Mouse (Mus musculus): Measurements from ENCODE around the gene Ros1. TPM values are rescaled to one million over a fixed set of nuclear protein-coding genes. Genes with fewer than 3 reads are reported as not detected.

Gene Ros1
- total RNA-seq (2023), result not detected

DNA sequence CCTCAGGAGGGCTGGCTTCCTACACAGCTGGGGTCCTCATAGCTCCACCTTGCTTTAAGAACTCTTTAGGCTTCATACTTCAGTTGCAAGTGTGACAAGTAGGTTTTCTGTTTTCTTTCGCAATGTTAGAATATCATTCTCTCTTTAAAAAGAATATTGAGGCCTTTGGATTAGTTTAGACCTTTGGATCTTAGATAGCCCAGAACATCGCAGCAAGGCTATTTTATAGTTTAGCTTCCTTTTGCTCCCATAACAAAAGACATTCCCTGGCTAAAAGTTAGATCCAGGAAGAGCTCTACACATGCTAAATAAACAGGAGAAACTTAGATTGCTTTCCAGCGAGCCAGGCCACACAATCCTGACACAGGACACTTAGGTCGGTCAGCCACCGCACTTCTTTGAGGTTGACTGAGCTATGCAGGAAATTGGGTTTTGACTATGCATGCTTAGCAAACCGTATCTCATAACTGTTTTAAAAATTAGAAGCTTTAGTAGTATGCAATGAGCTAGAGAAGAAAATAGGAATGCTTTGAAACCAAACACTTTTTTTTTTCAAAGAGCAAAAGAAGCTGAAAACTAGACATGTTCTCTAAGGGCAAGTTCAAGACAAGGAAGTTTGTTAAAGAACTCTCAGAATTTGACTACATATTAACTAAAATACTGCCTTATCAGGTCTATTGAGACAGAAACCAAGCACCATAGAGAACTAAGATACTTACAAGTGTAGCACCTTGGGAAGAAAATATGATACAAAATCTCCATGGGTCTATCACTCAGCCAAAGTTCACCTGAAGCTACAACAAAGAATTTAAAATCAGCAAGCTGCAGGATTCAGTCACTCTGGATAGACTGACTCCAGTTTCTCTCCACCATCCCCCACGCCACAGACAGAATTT lies at the start of gene Ros1:
Gene Ros1 (minus strand): TSS at position 288 of the 896 bp plus-strand sequence.

DNA sequence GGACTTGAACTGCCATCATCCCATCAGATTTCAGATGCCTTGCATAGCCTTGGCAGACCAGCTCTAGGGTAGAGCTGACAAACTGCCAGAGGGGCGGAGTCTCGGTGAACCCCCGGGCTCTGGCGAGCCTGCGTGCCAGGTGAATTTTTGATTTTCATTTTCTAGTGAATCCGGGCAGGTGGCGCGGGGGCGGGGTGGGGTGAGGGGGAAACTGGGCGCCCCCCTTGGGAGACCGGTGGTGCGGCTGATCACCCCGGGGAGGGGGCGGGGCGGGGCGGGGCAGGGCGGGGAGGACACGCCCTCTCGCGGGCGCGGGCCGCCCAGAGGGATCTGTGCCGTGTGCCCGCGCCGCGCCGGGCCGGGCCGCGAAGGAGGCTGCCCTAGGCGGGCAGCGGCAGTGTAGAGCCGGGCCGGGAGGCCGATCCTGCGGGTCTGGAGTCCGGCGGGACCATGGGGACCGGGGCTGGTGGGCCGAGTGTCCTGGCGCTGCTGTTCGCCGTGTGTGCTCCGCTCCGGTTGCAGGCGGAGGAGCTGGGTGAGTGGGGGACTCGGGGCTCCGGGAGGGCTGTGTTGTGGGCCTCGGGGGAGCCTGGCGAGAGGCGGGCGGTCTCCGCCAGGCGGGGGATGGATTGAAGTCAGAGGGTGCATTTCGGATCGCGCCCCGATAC lies 38.4 kb upstream of the Ros1 start, which contains the start of gene Dcbld1:
Gene Dcbld1 (plus strand): TSS at position 319 of the 668 bp plus-strand sequence.

DNA sequence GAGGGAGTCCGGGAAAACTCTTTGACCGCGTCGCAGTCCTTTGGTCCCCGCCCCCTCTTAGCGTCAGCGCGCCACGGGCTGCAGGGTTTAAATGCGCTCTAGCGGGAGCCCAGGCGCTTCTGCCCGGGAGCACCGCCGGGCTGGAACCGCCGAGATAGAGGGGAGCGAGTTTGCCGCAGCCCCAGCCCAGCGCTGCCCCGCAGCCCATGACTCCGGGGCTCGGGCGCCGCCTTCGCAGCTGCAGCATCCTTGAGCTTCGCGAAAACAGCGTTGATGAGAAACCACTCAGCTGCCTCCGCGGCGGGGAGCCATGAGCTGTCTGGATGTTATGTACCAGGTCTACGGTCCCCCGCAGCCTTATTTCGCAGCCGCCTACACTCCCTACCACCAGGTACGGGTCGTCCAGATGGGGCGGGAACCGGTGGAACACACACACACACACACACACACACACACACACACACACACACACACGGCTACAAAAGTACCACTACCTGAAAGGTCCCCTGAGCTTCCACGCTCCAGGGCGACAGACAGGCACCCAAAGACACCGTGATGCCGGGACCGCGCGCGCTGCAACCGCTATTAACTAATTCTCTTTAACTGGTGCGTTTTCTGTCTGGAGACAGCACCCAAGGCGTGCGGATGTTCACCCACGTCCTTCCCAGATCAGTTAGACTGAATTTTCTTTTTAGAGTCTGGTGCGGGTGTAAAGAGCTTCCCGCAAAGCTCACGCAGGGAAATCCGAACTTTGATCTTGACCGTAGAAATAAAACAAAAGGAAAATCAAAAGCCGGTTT lies 172.4 kb downstream of the Ros1 start, which contains the start of gene Vgll2:
Gene Vgll2 (plus strand): TSS at position 90 of the 800 bp plus-strand sequence.

Other genes starting within 250 kb of the Ros1 start
- not detected for gene Vgll2, start 172.7 kb downstream of the Ros1 start, total RNA-seq (2023)
- gene Dcbld1, start 38.4 kb upstream of the Ros1 start, total RNA-seq (2023), result under 1 TPM; 0.17 to 0.18 TPM
- gene Gm26741, start 163.5 kb upstream of the Ros1 start, total RNA-seq (2023), result not detected
- gene Gopc, start 186.9 kb upstream of the Ros1 start, total RNA-seq (2023), result 10 to 100 TPM; 23.5 TPM
- not detected for gene Nepn, start 193.7 kb upstream of the Ros1 start, total RNA-seq (2023)
- 10 to 100 TPM; 39.2 to 46.6 TPM for gene Nus1, start 222.3 kb upstream of the Ros1 start, total RNA-seq (2023)